Mouse (Mus musculus) heart, adult 8-10 months (tissue): ENCODE data around the gene Ddrgk1. TPM values are rescaled to one million over a fixed set of nuclear protein-coding genes. Genes with fewer than 3 reads are reported as not detected.

Source experiments
- DNase-seq: peaks from one replicate; pipeline ENCODE4 v3.0.0; 2022; ENCODE audit warnings: low spot score
- total RNA-seq, 4 experiments: library from RNA; stranded (reverse); gene quantifications; 2 replicates each; pipeline ENCODE4 v1.2.4; 2022

Gene Ddrgk1
- total RNA-seq = 100 to 1,000 TPM in 3 of 4 experiments, 10 to 100 TPM in 1; 97.9 to 110 (median 105) TPM

DNA sequence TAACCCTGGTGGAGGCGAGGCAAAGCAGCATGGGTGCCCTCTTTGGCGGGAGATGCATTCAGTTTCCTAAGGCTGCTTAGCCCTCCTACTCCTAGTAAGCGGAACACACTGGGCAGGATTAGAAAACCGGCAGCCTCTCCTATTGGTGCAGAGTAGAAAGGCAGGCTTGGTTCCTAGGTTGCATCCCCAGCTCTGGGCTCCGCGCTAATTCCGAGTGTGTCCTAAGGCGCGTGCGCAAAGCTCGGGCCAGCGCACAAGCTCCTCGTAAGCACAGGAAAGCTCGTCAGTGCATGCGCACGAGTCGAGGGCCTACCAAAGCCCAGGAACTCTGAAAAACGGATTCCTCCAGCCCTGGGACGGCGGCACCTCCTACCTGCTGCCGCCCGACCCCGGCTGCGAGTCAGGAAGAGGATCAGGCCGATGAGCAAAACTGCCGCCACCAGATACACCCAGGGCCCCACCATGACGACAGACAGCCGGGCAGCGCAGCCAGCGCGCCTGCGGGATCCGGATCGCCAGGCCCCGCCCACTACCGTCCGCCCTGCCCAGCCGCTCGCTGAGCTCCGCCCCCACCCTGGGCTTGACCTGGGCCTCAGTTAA is at the start of gene Ddrgk1:
Ddrgk1 (minus strand) TSS at position 558 of the 600 bp plus-strand sequence.
- DNase-seq = peak; percentile 93

DNA sequence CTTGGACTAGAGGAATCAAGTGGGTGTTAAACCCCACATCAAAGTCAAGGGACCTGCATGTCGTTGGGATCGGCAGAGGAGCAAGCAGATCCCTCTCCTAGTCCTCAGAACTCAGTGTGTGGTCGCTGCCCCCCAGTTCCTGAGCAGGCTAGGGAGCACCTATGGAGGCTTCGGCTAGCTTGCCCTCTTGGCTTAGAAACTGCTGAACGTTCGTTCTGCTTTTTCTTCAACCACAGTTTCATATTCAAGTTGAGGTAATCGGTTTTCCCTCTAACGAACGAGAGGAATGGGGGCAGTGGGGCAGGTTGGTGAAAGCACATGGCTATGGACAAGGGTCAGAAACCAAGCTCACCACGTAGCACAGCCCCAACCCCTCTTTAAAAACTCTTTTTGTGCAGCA is 42.6 kb upstream of the Ddrgk1 start:
- no peak for DNase-seq

DNA sequence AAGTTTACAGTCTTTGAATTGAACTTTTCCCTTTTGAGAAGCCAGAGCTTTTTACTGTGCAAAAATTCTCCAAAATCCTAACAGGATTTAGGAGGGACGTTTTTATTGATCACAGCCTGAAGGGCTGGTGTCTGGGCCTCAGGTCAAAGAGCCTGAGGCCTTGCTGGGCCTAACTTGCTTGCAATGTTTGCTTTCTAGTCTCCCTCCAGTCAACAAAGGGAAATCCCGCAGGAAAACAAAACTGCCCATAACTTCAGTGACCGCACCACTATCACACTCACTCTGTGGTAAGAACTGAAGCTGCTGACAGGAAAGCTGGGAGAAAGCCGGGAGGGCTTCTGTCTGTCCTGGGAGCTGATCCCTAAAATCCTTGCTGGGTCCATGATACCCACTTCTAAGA is 42.1 kb upstream of the Ddrgk1 start:
- DNase-seq = no peak

DNA sequence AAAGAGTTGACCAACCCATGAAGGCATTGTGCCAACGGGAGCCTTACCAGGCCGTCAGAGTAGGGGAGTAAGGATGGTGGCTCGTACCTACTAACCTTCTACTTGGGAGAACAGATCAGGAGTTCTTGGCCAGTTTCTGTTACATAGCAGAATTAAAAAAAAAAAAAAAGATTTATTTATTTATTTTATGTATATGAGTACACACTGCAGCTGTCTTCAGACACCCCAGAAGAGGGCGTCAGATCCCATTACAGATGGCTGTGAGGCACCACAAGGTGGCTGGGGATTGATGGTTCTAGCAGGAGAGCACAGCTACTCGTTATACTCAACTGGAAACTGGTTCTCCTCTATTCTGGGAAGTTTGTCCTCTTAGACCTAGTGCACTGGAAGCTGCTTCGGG is 40.7 kb upstream of the Ddrgk1 start:
- DNase-seq = no peak

DNA sequence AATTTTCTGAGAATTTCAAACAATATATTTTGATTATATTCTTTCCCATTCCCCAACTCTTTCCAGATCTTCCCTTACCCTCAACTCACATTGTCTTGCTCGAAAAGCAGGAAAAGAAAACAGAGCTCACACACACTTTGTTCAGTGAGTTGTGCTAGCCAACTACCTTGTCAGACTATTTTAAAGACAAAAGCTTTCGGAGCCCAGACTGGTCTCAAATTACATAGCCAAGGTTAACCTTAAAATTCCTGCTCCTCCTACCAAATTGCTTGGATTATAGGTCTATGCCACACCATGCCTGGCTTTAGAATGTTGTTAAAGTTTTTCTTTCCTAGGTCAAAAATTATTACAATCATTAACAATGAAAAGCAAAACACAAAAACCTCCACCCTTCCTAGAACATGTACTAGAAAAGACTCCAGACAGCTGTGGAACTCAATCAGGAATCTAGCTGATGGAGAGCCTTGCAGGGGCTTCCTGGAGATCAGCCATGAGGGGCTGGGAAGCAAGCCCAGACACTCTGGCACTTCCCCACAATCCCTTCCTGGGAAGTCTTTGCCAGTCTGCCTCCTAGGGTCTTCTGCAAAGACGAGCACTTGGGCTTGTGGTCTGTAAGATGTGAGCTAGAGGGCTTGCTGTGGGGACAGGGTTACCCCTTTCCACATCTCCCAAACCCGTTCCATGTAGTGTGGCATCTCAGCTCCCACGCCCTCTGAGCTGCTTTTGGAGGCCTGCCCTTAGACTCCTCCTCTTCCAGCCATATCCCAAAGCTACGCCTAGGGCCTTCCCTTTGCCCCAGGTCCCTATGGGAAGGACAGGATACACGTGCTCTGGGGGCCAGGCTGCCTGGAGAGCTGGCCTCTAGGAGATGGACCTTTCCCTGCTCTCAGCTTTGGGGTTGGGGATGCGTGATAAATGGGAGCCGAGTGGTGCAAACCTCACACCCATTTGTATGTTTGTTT is 39.9 kb upstream of the Ddrgk1 start:
- DNase-seq = no peak

DNA sequence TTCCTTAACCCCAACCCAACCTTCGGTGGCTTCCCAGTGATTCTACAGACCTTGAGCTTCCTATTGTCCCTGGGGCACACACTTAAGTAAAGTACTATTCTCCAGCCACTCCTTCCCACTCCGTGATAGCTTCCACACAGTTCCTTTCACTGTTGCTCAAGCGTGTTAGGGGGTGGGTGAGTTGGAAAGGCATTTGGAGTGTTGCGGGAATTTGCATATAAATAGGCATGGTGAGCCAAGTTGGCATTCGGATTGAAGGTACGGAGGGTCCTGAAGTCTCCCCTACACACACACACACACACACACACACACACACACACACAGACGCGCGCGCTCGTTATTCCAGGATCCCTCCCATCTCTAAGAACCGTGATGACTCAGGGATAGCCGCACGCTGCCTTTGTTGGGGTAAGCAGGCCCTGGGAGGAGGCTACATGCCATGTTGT is 33.4 kb upstream of the Ddrgk1 start:
- no peak for DNase-seq

DNA sequence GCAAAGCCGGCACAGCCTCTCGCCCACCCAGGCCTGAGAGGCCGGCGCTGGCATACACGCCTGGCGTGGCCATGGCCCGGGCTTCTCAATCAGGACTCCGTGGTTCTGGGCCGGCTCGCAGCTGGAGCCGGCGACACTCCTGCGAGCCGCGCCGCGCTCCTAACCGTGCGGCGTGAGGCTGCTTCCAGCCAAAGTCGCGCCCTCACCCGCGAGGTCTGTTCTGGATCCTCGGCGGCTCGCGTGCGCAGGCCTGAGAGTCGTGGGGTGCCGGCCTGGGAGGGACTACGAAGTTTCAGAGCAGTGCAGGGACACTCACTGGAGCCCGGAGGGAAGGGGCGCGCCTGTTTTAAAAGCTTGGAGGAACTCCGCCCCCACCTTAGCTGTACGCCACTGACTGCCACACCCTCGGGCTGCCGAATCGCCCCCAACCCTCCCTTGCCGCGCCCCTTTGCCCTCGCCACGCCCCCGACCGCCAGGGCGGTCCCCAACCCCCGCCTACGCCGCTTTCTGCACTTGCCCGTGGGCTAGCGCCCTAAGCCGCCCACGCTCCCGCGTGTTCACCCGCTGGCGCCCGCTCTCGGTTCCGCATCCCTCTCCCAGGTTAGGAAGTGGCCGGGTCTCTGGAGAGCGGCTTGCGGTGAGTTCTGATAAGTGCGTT is 32.8 kb upstream of the Ddrgk1 start, which contains the start of gene Slc4a11:
Slc4a11 (minus strand) TSS at position 367 of the 658 bp plus-strand sequence.
- peak; percentile 11 for DNase-seq

DNA sequence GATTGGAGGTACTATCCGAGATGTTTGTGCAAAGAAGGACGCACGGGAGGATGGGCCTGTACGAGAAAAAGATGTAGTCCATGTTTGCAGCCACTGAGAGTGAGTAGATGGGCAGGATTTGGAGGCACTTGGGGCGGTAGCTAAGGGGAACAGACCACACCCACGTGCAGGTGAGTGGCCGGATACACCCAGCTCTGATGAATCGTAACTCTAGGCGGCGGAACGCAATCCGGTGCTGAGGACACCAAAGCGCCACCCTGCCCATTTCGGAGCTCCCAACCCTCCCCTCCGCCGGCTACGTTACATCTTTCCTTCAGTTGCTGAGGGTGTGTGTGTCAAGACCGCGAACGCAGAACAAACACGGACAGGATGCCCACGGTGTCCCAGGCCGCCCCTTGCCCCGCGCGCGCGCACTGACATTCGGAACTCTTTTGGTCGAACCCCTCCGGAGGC is 32.3 kb upstream of the Ddrgk1 start:
- no peak for DNase-seq

DNA sequence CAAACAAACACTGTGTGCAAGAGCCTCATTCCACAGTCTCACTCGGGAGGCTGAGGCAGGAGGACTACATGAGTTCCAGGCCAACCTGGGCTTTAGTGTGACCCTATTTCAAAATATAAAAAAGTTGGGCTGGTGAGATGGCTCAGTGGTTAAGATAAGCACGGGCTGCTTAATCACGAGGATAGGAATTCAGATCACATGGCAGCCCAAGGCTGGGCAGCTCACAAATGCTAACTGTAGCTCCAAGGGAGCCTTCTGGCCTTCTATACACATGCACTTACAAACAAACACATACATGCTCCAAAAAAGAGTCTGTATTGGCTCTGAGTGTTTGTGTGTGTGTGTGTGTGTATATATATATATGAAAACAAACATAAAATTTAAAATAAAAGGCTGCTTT is 29.1 kb upstream of the Ddrgk1 start:
- no peak for DNase-seq

DNA sequence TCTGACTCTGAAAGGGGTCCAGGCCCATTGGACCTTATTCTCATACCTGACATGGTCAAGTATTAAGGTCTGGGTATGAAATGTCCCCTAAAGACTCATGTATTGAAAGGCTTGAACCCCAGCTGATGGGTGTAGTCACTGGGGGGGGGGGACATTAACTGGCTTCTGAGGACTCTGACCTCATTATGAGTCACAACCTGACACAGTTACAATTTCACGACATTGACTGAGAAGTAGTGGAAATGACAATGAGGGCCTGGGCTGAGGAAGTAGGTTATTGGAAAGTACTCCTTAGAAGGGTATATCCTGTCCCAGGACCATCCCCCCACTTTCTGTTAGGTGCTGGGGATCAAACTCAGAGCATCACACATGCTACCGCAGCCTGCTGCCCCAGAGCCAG is 24.6 kb upstream of the Ddrgk1 start:
- DNase-seq = no peak

DNA sequence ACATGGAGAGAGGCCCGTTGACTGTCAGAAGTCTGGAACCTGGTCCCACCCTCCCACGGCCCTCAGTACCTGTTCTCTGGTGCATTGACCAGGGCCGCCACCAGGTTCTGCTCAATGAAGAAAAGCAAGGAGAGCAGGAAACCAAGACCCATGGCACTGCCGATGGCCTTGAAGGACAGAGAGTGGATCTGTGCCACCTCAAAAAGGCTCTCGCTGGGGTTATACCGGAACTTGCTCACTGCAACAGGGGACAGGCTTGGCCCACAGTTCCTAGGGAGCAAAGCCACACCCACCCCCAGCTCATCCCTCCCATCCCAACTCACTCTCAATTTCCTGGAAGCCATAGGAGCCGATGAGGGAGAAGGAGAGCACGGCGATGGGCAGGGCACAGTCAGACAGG is 21.0 kb upstream of the Ddrgk1 start:
- no peak for DNase-seq

DNA sequence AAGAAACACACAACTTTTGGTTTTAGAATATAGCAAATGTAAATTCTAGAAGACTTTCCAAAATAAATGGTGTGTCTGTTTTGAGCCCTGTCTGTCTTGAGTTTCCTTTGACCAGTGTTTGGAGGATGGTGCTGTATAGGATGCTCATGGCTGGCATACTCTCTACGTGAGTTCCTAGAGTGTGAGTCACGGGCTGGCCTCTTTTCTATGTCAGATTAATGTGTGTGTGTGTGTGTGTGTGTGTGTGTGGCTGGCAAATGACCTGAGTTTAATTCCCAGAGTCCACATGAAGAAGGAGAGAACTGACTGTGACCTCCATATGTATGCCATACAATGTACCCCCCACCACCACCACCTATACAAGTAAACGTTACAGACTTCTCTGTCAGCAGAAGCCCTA is 17.1 kb upstream of the Ddrgk1 start:
- no peak for DNase-seq

DNA sequence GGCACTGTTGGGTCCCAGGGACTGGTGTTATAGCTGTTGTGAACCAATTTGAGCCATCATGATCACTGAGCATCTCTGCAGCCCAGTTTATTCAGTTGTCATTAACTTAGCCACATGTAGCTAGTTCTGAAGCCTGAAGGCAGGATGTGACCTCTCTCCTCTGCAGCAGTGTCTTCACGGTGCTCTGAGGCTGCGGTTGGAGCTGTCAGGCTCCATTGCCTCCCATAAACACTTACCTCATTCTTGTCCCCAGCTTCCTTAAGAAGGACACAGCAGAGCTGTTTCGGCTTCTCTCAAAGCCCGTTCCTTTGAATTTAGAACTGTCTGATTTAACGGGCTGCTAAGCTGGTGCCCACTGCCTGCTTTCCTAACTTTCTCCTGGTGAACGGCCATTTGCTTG is 15.4 kb upstream of the Ddrgk1 start:
- DNase-seq = no peak

DNA sequence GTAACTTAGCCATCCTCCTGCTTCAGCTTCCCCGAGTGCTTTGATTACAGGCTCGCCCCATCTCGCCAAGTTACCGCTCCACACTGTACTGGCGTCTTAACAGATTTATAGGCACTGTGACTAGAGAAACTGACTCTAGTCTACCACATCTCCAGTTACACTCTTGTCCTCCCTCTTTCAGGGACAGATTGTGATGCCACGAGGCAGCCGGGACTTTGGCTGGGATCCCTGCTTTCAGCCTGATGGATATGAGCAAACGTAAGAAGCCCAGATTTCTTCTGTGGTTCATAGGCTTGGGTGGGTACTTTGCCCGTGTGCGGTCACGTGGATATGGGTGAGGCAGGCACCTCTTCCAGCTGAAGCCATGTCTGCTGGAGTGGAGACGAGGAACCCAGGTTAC is 14.7 kb upstream of the Ddrgk1 start:
- no peak for DNase-seq

DNA sequence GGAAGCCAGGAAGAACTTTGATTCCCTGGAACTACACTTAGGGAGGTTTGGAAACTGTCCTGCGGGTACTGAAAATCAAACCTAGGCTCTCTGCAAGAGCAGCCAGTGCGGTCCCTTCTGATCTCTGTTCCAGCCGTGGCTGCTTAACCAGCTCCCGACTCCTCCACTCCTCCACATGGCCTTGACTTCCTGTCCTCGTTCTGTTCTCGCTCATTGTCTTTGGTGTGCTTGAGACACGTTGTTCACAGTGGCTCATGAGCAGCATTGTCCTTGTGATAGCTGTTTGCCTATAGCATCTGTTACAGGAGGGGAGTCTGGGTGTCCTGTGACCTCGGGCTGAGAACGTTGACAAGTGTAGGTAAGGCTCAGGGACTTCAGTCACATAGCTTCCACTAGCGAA is 12.8 kb upstream of the Ddrgk1 start:
- no peak for DNase-seq

DNA sequence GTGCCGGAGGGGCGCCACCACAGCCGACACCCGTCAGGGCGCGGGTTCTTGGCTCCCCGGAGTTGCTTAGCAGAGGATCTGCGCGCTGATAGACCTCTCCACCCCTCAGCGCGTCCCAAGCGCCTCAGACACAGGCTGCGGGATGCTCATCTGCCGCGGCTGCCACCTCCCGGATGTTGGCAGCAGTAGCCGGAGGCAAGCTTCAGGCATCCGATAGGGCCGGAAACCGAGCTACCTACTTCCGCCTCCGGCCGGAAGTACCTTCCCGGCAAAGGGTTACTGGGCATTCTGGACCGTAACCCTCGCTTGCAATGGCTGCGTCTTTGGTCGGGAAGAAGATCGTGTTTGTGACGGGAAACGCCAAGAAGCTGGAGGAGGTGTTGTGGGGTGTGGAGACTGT is 3.1 kb upstream of the Ddrgk1 start, which contains the start of gene Itpa:
Itpa (plus strand) TSS at position 52 of the 400 bp plus-strand sequence.
- DNase-seq = peak; percentile 87

DNA sequence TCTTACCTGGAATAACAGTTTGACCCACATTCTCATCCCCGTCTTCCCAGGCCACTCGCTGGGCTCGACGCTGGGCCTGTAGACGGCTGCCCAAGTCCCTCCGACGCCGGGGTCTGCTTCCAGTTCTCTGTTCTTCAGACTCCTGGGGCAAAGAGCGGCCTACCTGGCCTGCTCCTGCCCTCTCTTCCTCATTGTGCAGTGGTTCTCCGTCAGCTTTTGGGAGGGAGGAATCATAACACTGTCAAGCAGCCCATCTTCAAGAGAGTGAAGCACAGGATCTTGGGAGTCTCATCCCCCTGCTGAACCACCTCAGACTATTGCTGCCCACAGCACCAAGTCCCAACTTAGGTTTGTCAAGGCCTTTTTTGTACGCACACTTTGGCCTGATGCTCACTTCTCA is 1.1 kb downstream of the Ddrgk1 start:
- no peak for DNase-seq

DNA sequence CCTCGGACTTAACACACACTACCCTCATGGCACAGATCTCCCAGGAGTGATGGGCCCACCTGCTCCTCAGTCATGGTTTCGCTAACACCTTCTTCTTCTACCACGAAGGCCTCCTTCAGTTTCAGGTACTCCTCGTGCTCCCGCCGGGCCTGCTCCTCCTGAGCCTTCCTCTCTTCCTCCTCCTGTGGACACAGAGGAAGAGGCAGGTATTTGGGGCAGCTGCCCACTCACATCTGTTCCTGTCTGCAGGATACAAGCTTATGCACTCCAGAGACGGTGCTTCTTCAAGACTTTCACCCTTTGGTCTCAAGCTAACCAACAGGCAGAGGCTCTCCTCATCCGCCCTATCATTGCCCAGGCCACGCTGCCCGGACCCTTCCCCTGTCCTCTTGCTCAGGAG is 5.9 kb downstream of the Ddrgk1 start:
- no peak for DNase-seq

DNA sequence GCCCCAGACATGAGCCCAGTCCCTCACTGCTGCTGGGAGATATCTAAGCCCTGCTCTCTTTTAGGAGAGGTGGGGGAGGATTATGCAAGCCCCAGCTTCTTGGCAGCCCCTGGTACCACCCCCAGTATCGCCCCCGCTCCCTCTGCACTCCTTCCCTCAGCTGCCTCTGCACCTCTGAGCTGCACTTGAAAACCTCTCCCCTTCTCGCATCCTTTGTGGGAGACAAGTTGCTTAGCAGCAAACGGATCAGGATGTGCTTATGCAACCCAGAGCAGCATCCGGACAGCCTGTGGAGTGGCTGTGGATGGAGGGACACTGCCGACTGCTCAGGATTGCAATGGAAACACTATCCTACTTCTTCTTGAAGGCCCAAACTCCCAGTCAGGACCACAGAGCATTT is 6.9 kb downstream of the Ddrgk1 start:
- DNase-seq = no peak

DNA sequence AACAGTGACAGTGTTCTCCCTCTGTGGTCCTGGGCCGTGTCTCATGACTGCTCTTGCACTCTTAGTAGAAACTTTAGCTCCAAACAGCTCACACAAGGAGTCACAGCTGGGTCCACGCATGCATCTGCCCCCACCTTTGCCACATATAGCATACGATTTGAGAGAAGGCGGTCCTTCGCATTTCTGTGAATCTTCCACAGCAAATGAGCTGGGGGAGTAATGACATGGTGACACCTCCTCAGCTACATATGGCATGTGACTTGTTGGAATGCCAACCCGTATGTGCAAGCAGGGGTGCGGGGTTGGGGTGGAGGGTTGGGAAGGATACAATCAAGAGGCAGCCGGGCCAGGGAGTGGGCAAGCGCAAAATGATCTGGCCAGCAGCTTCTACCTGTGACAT is 7.9 kb downstream of the Ddrgk1 start:
- DNase-seq = no peak

DNA sequence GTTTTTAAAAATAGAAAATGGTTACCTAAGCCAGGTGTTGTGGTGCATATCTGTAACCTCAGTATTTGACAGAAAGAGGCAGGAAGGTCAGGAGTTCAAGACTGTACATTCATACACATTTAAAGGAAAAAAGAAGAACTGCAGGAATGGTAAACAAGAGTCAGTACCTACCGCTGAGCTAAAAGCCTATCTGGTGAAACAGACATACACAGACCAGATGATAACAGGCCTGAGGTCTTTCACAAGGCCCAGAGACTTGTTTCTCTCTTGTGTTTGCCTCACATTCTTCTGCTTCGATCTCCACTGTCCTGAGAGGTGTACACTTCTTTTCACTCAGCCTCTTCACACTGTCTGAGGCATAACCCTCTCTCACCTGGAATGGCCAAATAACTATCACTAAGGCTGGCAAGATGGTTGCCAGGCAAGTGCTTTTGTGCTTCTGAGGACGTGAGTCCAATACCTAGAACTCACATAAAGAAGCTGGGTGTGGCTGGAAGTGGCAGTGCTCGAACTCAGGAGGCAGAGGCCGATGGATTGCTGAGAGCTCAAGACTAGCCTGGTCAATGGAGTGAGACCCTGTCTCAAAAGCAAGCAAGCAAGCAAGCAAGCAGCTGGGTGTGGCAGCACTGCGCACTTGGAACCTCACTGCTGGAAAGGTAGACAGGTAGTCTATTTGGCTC is 8.7 kb downstream of the Ddrgk1 start:
- DNase-seq = no peak

DNA sequence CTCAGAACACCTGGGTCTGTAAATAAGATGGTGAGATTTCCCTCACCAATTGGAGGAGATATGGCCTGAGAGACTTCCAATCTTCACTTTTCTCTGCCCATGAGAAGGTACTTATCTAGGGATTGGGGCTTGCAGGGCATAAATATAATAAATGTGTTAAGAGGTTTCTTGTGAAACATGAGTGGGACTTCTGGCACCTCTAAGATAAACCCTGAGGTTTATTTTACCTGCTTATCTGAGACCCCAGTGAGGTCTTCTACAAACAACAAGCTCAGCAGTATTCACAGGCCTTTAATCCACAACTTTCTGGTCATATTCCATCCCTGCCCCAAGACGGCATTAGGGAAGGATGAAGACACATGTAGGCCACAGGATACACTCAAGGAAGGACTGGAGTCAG is 10.7 kb downstream of the Ddrgk1 start:
- DNase-seq = no peak
